Comparison of ENCODE assay signal across 17 mouse cellular contexts in genomic region chr8:122814608-122815007, GRCm38 (mm10). TPM values are rescaled to one million over a fixed set of nuclear protein-coding genes. Genes with fewer than 3 reads are reported as not detected.
A peak's percentile ranks its signal among the peaks of the same experiment; 100 is the strongest.
DNase-seq lines count a peak whose midpoint lies in the region; ATAC-seq and TF ChIP-seq lines count a peak whose summit lies in the region.
"Had no signal": no experiment of that assay in that cellular context is flagged by ENCODE, and none has a peak within 500 bp of the region (broad histone marks: within the 10 kb centered on the region; RNA-seq: fewer than 3 reads in every experiment).

No protein-coding gene starts in this region.

- no peak for TF ChIP-seq CTCF in olfactory bulb, adult 2 months (IDR thresholded peaks at IDR 0.05; ENCODE audit: insufficient read depth, low read depth, low read length)
- TF ChIP-seq CTCF in thymus, adult 2 months (IDR thresholded peaks at IDR 0.05; ENCODE audit: borderline replicate concordance, control insufficient read depth, extremely low read depth, insufficient read depth, low read length, poor library complexity), result no peak

- peak; percentile 75 for DNase-seq in left cerebral cortex, postnatal 4 days
- no peak for DNase-seq in left cerebral cortex, adult 8-10 months (ENCODE audit: low spot score in 2 of 2)
- peak; percentile 49 for DNase-seq in forebrain, embryonic 14.5 days (ENCODE audit: low spot score)
- DNase-seq in limb, embryonic 10.5 days (ENCODE audit: low spot score), result no peak
- no peak for DNase-seq in thymus, adult 2 months
- DNase-seq: adrenal gland, postnatal 10 days; embryo, embryonic 11 days; gastrocnemius, postnatal 10 days; right cerebral cortex, postnatal 25 days; thymus, postnatal 14 days had no signal

- H3K9ac ChIP-seq in forebrain, embryonic 14.5 days (ENCODE audit: low read length), result no peak overlapping the region
- no peak overlapping the region for H3K9ac ChIP-seq in kidney, embryonic 15.5 days
- H3K9ac ChIP-seq: heart, embryonic 13.5 days had no signal

- 0 out of 2 replicates have a peak, but pooled peaks cover 4% of the 10 kb centered on the region for H3K36me3 ChIP-seq in forebrain, embryonic 14.5 days (ENCODE audit: control insufficient read depth, insufficient read depth, low read length)
- peaks cover 45% of the 10 kb centered on the region for H3K36me3 ChIP-seq in limb, embryonic 10.5 days
- H3K36me3 ChIP-seq in kidney, embryonic 15.5 days, result peaks cover 20% of the 10 kb centered on the region; the same call in 1 of the 2 replicates
- no peaks in the 10 kb centered on the region for H3K36me3 ChIP-seq in thymus, adult 2 months (ENCODE audit: control insufficient read depth, insufficient read depth, low read length)

- H3K4me1 ChIP-seq in forebrain, embryonic 14.5 days (ENCODE audit: control insufficient read depth, insufficient read depth, low read length), result peaks cover 3% of the 10 kb centered on the region; the same call in 1 of the 2 replicates
- peaks cover 51% of the 10 kb centered on the region for H3K4me1 ChIP-seq in limb, embryonic 10.5 days
- peaks cover 74% of the 10 kb centered on the region for H3K4me1 ChIP-seq in olfactory bulb, adult 2 months (ENCODE audit: control insufficient read depth, insufficient read depth, low read length)
- H3K4me1 ChIP-seq in kidney, embryonic 15.5 days, result peaks cover 28% of the 10 kb centered on the region
- H3K4me1 ChIP-seq in thymus, adult 2 months (replicated peaks; ENCODE audit: control insufficient read depth, insufficient read depth, low read length), result no peaks in the 10 kb centered on the region

- no peak overlapping the region for H3K4me3 ChIP-seq in forebrain, embryonic 14.5 days (ENCODE audit: low read depth, low read length)
- H3K4me3 ChIP-seq in limb, embryonic 10.5 days, result no peak overlapping the region
- H3K4me3 ChIP-seq in olfactory bulb, adult 2 months (ENCODE audit: insufficient read depth, low read depth, low read length), result no peak overlapping the region
- no peak overlapping the region for H3K4me3 ChIP-seq in kidney, embryonic 15.5 days (replicated peaks)
- H3K4me3 ChIP-seq in thymus, adult 2 months (ENCODE audit: control insufficient read depth, insufficient read depth, low read length), result no peak overlapping the region
- H3K4me3 ChIP-seq: erythroblast, embryonic 14.5 days; heart, embryonic 13.5 days had no signal

- H3K27me3 ChIP-seq in forebrain, embryonic 14.5 days (replicated peaks; ENCODE audit: control insufficient read depth, insufficient read depth, low read length), result no peaks in the 10 kb centered on the region
- 0 out of 2 replicates have a peak, but pooled peaks cover 8% of the 10 kb centered on the region for H3K27me3 ChIP-seq in limb, embryonic 10.5 days (ENCODE audit: low read depth, poor library complexity, severe bottlenecking)
- 0 out of 2 replicates have a peak, but pooled peaks cover 3% of the 10 kb centered on the region for H3K27me3 ChIP-seq in kidney, embryonic 15.5 days
- H3K27me3 ChIP-seq in thymus, adult 2 months (ENCODE audit: control insufficient read depth, insufficient read depth, low read length), result no peaks in the 10 kb centered on the region
- H3K27me3 ChIP-seq: CH12.LX, Patski had no signal

- H3K4me2 ChIP-seq in forebrain, embryonic 14.5 days (ENCODE audit: low read length), result no peak overlapping the region
- H3K4me2 ChIP-seq in kidney, embryonic 15.5 days, result no peak overlapping the region
- H3K4me2 ChIP-seq: heart, embryonic 13.5 days had no signal

- H3K9me3 ChIP-seq in forebrain, embryonic 14.5 days (replicated peaks; ENCODE audit: control insufficient read depth, low read length), result no peaks in the 10 kb centered on the region
- no peaks in the 10 kb centered on the region for H3K9me3 ChIP-seq in limb, embryonic 10.5 days (replicated peaks)
- H3K9me3 ChIP-seq in kidney, embryonic 15.5 days (replicated peaks), result no peaks in the 10 kb centered on the region
- H3K9me3 ChIP-seq: heart, embryonic 13.5 days had no signal

- ATAC-seq in forebrain, embryonic 14.5 days, result no peak
- ATAC-seq in kidney, embryonic 15.5 days (replicated peaks; ENCODE audit: low FRiP score), result no peak
- ATAC-seq: Patski had no signal

- no peak for TF ChIP-seq POLR2A in olfactory bulb, adult 2 months (IDR thresholded peaks at IDR 0.05; ENCODE audit: insufficient read depth, low read depth, low read length)
- TF ChIP-seq POLR2A in thymus, adult 2 months (IDR thresholded peaks at IDR 0.05; ENCODE audit: control insufficient read depth, extremely low read depth, insufficient read depth, low read length, poor library complexity), result no peak

- 7% methylated on average over 7 of the region's 7 CpGs for WGBS in forebrain, embryonic 14.5 days
- WGBS in limb, embryonic 10.5 days, result 48% methylated on average over 7 of the region's 7 CpGs
- 12% methylated on average over 7 of the region's 7 CpGs for WGBS in olfactory bulb, adult 2 months
- WGBS in kidney, embryonic 15.5 days, result 58% methylated on average over 7 of the region's 7 CpGs
- WGBS in thymus, adult 2 months, result 88% methylated on average over 7 of the region's 7 CpGs

- H3K27ac ChIP-seq in forebrain, embryonic 14.5 days (ENCODE audit: low read depth, low read length), result no peak overlapping the region; the same call in 1 of the 2 replicates
- H3K27ac ChIP-seq in limb, embryonic 10.5 days, result peak overlapping the region; percentile 62; the same call in 1 of the 2 replicates
- peak overlapping the region; percentile 79 for H3K27ac ChIP-seq in olfactory bulb, adult 2 months (ENCODE audit: insufficient read depth, low read depth, low read length)
- no peak overlapping the region for H3K27ac ChIP-seq in kidney, embryonic 15.5 days
- H3K27ac ChIP-seq in thymus, adult 2 months (ENCODE audit: control insufficient read depth, insufficient read depth, low read length), result no peak overlapping the region
- H3K27ac ChIP-seq: heart, embryonic 13.5 days had no signal

- intact Hi-C loops in left cerebral cortex, postnatal 4 days (cut with DNase I), result no loop called here

RNA-seq across cellular contexts. Expression of gene Cdh15, which starts 33.2 kb away (rescaled TPM):
- 1 to 10 TPM; 1.2 to 1.7 TPM for total RNA-seq in left cerebral cortex, postnatal 4 days (2021)
- total RNA-seq in left cerebral cortex, adult 8-10 months (2022), result 1 to 10 TPM in 3 of 4 experiments, under 1 TPM in 1; 0.62 to 1.2 (median 1.1) TPM
- 0.69 and 1.4 TPM in 2 replicates for polyA plus RNA-seq in forebrain, embryonic 14.5 days (2014; fragmentation: Nextera tagmentation; extraction: Ambion mirVana)
- polyA plus RNA-seq in limb, embryonic 10.5 days (2016; fragmentation: Nextera tagmentation; extraction: Ambion mirVana), result 1.8 and 6.3 TPM in 2 replicates
- polyA plus RNA-seq in olfactory bulb, adult 2 months (2012; ENCODE audit: insufficient read depth, insufficient read length, low replicate concordance, missing spikeins), result not detected in 2 replicates
- 2.3 and 3.2 TPM in 2 replicates for polyA plus RNA-seq in kidney, embryonic 15.5 days (2015; fragmentation: Nextera tagmentation; extraction: Ambion mirVana)
- 0.11 and 0.13 TPM in 2 replicates for polyA plus RNA-seq in thymus, adult 2 months (2012; rRNA removed)
- total RNA-seq: CH12.LX; liver, adult 2 months had no signal
- polyA plus RNA-seq: erythroblast, embryonic 14.5 days had no signal

RNA-seq across cellular contexts. Expression of gene Acsf3, which starts 39.3 kb away (rescaled TPM):
- 10 to 100 TPM; 17.4 to 17.8 TPM for total RNA-seq in left cerebral cortex, postnatal 4 days (2021)
- 10 to 100 TPM; 22.7 to 28.2 (median 26.1) TPM for total RNA-seq in left cerebral cortex, adult 8-10 months (2022)
- 13.7 and 15.8 TPM in 2 replicates for polyA plus RNA-seq in forebrain, embryonic 14.5 days (2014; fragmentation: Nextera tagmentation; extraction: Ambion mirVana)
- polyA plus RNA-seq in limb, embryonic 10.5 days (2016; fragmentation: Nextera tagmentation; extraction: Ambion mirVana), result 18.6 and 19.2 TPM in 2 replicates
- polyA plus RNA-seq in olfactory bulb, adult 2 months (2012; ENCODE audit: insufficient read depth, insufficient read length, low replicate concordance, missing spikeins), result not detected in 2 replicates
- polyA plus RNA-seq in kidney, embryonic 15.5 days (2015; fragmentation: Nextera tagmentation; extraction: Ambion mirVana), result 18.1 and 21.0 TPM in 2 replicates
- 17.5 and 19.6 TPM in 2 replicates for polyA plus RNA-seq in thymus, adult 2 months (2012; rRNA removed)

Comparison
In these comparisons a context has a peak if more than half of its experiments do, and no peak if none do; other contexts are left out.
1. DNase-seq: peak in left cerebral cortex, postnatal 4 days (single experiment) and forebrain, embryonic 14.5 days (single experiment); none in left cerebral cortex, adult 8-10 months (0 of 2), limb, embryonic 10.5 days (single experiment) and thymus, adult 2 months (single experiment).
2. H3K27ac ChIP-seq: peak in limb, embryonic 10.5 days (single experiment) and olfactory bulb, adult 2 months (single experiment); none in forebrain, embryonic 14.5 days (single experiment), kidney, embryonic 15.5 days (single experiment) and thymus, adult 2 months (single experiment).
3. RNA of gene Acsf3, which starts 39.3 kb away (polyA plus RNA-seq): 18.1 to 21.0 TPM in kidney, embryonic 15.5 days, 18.6 to 19.2 TPM in limb, embryonic 10.5 days, 17.5 to 19.6 TPM in thymus, adult 2 months and 13.7 to 15.8 TPM in forebrain, embryonic 14.5 days; not detected in olfactory bulb, adult 2 months; every median in the first group is over 10 times any median in the second.